Mouse (Mus musculus) midbrain, embryonic 15.5 days (tissue): ENCODE measurements around the gene Ago3. TPM values are rescaled to one million over a fixed set of nuclear protein-coding genes. Genes with fewer than 3 reads are reported as not detected.

Experiments used
- ATAC-seq: fragments of 200-750 bp; cut with Nextera tagmentation; replicated peaks from 2 replicates; pipeline ENCODE4 v1.8.0; 2017; ENCODE audit warnings: moderate TSS enrichment
- H3K27ac ChIP-seq: fragments of 300-500 bp; sonication (generic); 2 replicates; pipeline ENCODE4 v1.5.1; 2015; ENCODE audit warnings: mild to moderate bottlenecking, inconsistent platforms
- H3K27me3 ChIP-seq: fragments of 300-500 bp; sonication (generic); replicated peaks from 2 replicates; pipeline ENCODE4 v1.6.1; 2015; ENCODE audit warnings: inconsistent platforms
- H3K36me3 ChIP-seq: fragments of 300-500 bp; sonication (generic); replicated peaks from 2 replicates; pipeline ENCODE4 v1.6.1; 2015; ENCODE audit warnings: inconsistent platforms
- H3K4me1 ChIP-seq: fragments of 300-500 bp; sonication (generic); 2 replicates; pipeline ENCODE4 v1.6.1; 2015; ENCODE audit warnings: inconsistent platforms
- H3K4me2 ChIP-seq: fragments of 300-500 bp; sonication (generic); 2 replicates; pipeline ENCODE4 v1.6.1; 2015; ENCODE audit warnings: inconsistent platforms, mild to moderate bottlenecking, moderate library complexity
- H3K4me3 ChIP-seq: fragments of 300-500 bp; sonication (generic); 2 replicates; pipeline ENCODE4 v1.5.1; 2015; ENCODE audit warnings: mild to moderate bottlenecking, inconsistent platforms
- H3K9ac ChIP-seq: fragments of 300-500 bp; sonication (generic); 2 replicates; pipeline ENCODE4 v1.6.1; 2015; ENCODE audit warnings: mild to moderate bottlenecking, inconsistent platforms
- H3K9me3 ChIP-seq: fragments of 300-500 bp; sonication (generic); 2 replicates; pipeline ENCODE4 v1.6.1; 2016; ENCODE audit warnings: inconsistent platforms
- WGBS: fragments of 180-500 bp; shearing (Covaris S2); methylation state at CpG from one replicate; pipeline ENCODE4 v1.1.7; 2015; ENCODE audit warnings: mixed read lengths; 5-methylcytosine and 5-hydroxymethylcytosine counted together
- polyA plus RNA-seq: library from polyadenylated mRNA; unstranded; fragments of >200 nt; fragmentation: Nextera tagmentation; extraction: Ambion mirVana; gene quantifications from 2 replicates; pipeline ENCODE4 v1.2.1, GENCODE M21; 2015

The Ago3 gene
- polyA plus RNA-seq, 1 experiment from 2014 or later = 18.6 TPM

DNA sequence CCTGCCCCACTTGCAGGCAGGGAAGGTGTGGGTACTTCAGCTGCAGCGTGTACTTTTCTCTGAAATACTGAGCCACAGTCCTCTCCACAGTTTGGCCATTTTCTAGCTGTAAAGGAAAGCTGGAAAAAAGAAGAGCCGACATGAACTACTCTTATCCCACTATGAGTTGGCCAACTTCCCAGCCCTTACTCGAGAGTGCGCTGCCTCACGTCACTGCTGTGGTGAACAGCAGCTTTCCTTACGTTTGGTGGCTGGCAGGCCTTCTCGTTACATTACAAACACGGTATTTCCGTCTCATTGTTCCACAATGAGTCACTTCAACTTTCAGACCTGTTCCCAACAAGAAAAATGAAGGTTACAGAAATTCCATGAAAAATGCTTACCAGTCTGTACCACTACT is 57.9 kb downstream of the Ago3 start:
- H3K9ac ChIP-seq = no peak overlapping the region

GRCm38 (mm10) chr4:126360069-126360468 is 69.3 kb downstream of the Ago3 start:
- no peak overlapping the region for H3K4me3 ChIP-seq
- no peak overlapping the region for H3K27ac ChIP-seq
- no peak overlapping the region for H3K9ac ChIP-seq
- H3K9me3 ChIP-seq = no peaks in the 10 kb centered on the region
- no peaks in the 10 kb centered on the region for H3K4me1 ChIP-seq
- no peak for ATAC-seq
- whole genome bisulfite sequencing = 93% methylated on average over 1 of the region's 1 CpGs
- no peaks in the 10 kb centered on the region for H3K27me3 ChIP-seq
- H3K4me2 ChIP-seq = no peak overlapping the region
- H3K36me3 ChIP-seq = peaks cover 23% of the 10 kb centered on the region

More for the DNA sequence above, 57.9 kb downstream of the Ago3 start:
- Histone ChIP-seq H3K27me3 (no peaks in the 10 kb centered on the region), H3K4me3 (no peak overlapping the region), H3K36me3 (peaks cover 8% of the 10 kb centered on the region), H3K4me2 (no peak overlapping the region), H3K27ac (no peak overlapping the region), H3K4me1 (no peaks in the 10 kb centered on the region), H3K9me3 (no peaks in the 10 kb centered on the region)
- ATAC-seq = no peak
- 85% methylated on average over 9 of the region's 9 CpGs for WGBS

GRCm38 (mm10) chr4:126343451-126343850 is 85.9 kb downstream of the Ago3 start:
- H3K27ac ChIP-seq = no peak overlapping the region
- H3K4me2 ChIP-seq = no peak overlapping the region
- H3K27me3 ChIP-seq = no peaks in the 10 kb centered on the region
- 81% methylated on average over 4 of the region's 4 CpGs for WGBS
- no peaks in the 10 kb centered on the region for H3K4me1 ChIP-seq
- no peak overlapping the region for H3K9ac ChIP-seq
- no peak overlapping the region for H3K4me3 ChIP-seq
- peaks cover 10% of the 10 kb centered on the region for H3K36me3 ChIP-seq
- no peaks in the 10 kb centered on the region for H3K9me3 ChIP-seq
- ATAC-seq = no peak

DNA sequence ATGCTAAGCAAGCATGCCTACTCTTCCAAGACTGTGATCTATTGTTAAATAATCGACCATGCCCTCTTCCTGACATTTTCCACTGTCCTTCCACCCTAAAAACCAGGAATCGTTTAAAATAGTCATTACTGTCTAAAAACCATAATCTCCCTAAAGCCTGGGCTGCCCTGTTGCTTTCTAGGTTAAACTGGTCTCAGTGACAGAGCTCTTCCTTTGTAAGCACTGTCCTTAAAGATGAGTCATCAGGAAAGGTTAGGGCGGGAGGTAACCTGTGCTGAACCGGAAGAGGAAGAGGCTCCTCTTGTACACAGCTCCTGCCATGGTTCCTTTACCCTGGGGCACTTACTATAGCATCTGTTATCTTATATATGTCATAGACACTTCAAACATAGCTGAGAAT is 89.9 kb downstream of the Ago3 start:
- no peak overlapping the region for H3K4me3 ChIP-seq
- no peak overlapping the region for H3K4me2 ChIP-seq
- no peaks in the 10 kb centered on the region for H3K36me3 ChIP-seq
- ATAC-seq = no peak
- H3K27ac ChIP-seq = no peak overlapping the region
- H3K27me3 ChIP-seq = no peaks in the 10 kb centered on the region
- 49% methylated on average over 4 of the region's 4 CpGs for WGBS
- H3K9ac ChIP-seq = no peak overlapping the region
- H3K4me1 ChIP-seq = no peaks in the 10 kb centered on the region
- H3K9me3 ChIP-seq = no peaks in the 10 kb centered on the region

- H3K4me1 ChIP-seq = no peaks in the 10 kb centered on the region
- H3K36me3 ChIP-seq = 0 out of 2 replicates have a peak, but pooled peaks cover 2% of the 10 kb centered on the region
- no peak overlapping the region for H3K4me3 ChIP-seq
- no peaks in the 10 kb centered on the region for H3K9me3 ChIP-seq
- H3K27me3 ChIP-seq = no peaks in the 10 kb centered on the region
- no peak overlapping the region for H3K4me2 ChIP-seq
- no peak overlapping the region for H3K9ac ChIP-seq
- ATAC-seq = no peak
- no peak overlapping the region for H3K27ac ChIP-seq
- WGBS = 58% methylated on average over 3 of the region's 3 CpGs
Measured at GRCm38 (mm10) chr4:126332358-126332757, 97.0 kb downstream of the Ago3 start.

DNA sequence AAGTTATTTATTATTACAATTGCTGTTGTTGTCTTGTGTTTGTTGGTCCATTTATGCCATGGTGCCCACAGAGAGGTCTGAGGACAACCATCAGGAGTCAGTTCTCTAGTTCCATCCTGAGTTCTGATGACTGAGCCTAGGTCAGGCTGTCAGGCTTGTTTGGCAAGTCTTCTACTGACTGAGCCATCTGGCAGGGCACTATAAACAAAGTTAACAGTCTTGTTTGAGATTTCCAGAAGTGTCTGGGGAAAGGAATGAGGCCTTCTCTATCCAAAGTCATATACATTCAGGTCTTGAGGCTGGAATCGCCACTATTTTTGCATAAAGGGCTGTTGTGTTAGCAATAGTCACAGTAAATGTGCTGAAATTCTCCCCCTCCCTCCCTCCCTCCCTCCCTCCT is 97.6 kb downstream of the Ago3 start:
- no peak for ATAC-seq
- Histone ChIP-seq H3K4me1 (no peaks in the 10 kb centered on the region), H3K9ac (no peak overlapping the region), H3K36me3 (0 out of 2 replicates have a peak, but pooled peaks cover 2% of the 10 kb centered on the region), H3K9me3 (no peaks in the 10 kb centered on the region), H3K27me3 (no peaks in the 10 kb centered on the region), H3K4me3 (no peak overlapping the region), H3K4me2 (no peak overlapping the region), H3K27ac (no peak overlapping the region)
- 86% methylated on average over 1 of the region's 1 CpGs for WGBS

GRCm38 (mm10) chr4:126330295-126330694 is 99.1 kb downstream of the Ago3 start:
- WGBS = 92% methylated on average over 4 of the region's 4 CpGs
- ATAC-seq = no peak
- H3K36me3 ChIP-seq = 0 out of 2 replicates have a peak, but pooled peaks cover 2% of the 10 kb centered on the region

GRCm38 (mm10) chr4:126326036-126326435 is 103.3 kb downstream of the Ago3 start:
- H3K27me3 ChIP-seq = peaks cover 11% of the 10 kb centered on the region; the same call in 1 of the 2 replicates
- ATAC-seq = no peak

More at GRCm38 (mm10) chr4:126330295-126330694, 99.1 kb downstream of the Ago3 start:
- Histone ChIP-seq H3K27me3 (0 out of 2 replicates have a peak, but pooled peaks cover under 1% of the 10 kb centered on the region), H3K4me2 (no peak overlapping the region), H3K9me3 (no peaks in the 10 kb centered on the region), H3K4me1 (peaks cover 3% of the 10 kb centered on the region), H3K27ac (no peak overlapping the region), H3K4me3 (no peak overlapping the region), H3K9ac (no peak overlapping the region)

DNA sequence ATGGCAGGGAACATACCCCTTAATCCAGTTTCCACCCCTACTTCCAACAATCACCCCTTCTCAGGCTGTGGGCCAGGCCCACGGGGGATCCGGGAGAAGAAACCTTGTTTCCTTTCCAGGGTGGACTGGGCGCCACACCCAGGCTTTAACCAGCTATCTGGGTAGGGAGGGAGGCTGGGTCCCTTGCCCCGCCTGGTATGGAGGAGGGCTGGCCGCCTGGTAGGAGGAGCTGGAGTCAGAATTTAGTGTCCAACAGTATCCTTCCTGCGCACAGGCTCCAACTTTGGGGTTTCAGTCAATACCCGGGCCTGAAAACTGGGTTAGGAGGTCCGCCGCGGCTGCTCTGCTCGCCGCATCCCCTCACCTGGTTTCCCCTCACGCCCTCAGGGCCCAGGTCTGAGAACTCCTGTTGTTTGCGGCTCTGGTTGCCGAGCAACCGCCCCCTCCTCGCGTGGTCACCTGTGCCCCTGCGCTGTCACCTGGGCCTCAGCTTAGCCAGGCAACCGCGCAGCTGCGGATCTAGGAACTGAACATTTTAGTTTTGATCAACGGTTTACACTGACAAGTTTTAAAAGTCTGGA is 104.0 kb downstream of the Ago3 start, which contains the start of gene Tekt2:
TSS of gene Tekt2 (minus strand) at position 408 of the 581 bp plus-strand sequence.
- Histone ChIP-seq H3K4me2 (peak within 1 kb of the TSS; percentile 10), H3K9me3 (no peaks in the 10 kb centered on the region), H3K36me3 (no peaks in the 10 kb centered on the region), H3K27ac (no peak within 1 kb of the TSS), H3K4me1 (peaks cover 21% of the 10 kb centered on the region), H3K4me3 (no peak within 1 kb of the TSS), H3K9ac (no peak within 1 kb of the TSS), H3K27me3 (peaks cover 11% of the 10 kb centered on the region; the same call in 1 of the 2 replicates)
- 12% methylated on average over 23 of the region's 23 CpGs for WGBS
- ATAC-seq = no peak

More at GRCm38 (mm10) chr4:126326036-126326435, 103.3 kb downstream of the Ago3 start:
- Histone ChIP-seq H3K4me2 (no peak overlapping the region), H3K36me3 (no peaks in the 10 kb centered on the region), H3K4me3 (no peak overlapping the region), H3K9me3 (no peaks in the 10 kb centered on the region), H3K27ac (no peak overlapping the region), H3K9ac (no peak overlapping the region), H3K4me1 (peaks cover 14% of the 10 kb centered on the region)
- 26% methylated on average over 6 of the region's 6 CpGs for WGBS

GRCm38 (mm10) chr4:126324861-126325260 is 104.5 kb downstream of the Ago3 start:
- H3K27me3 ChIP-seq = peaks cover 11% of the 10 kb centered on the region; the same call in 1 of the 2 replicates
- no peak overlapping the region for H3K4me3 ChIP-seq
- ATAC-seq = no peak
- peak overlapping the region; percentile 10 for H3K4me2 ChIP-seq
- peaks cover 26% of the 10 kb centered on the region for H3K4me1 ChIP-seq
- 16% methylated on average over 13 of the region's 13 CpGs for WGBS
- no peaks in the 10 kb centered on the region for H3K36me3 ChIP-seq
- H3K9ac ChIP-seq = no peak overlapping the region
- H3K27ac ChIP-seq = no peak overlapping the region
- no peaks in the 10 kb centered on the region for H3K9me3 ChIP-seq

DNA sequence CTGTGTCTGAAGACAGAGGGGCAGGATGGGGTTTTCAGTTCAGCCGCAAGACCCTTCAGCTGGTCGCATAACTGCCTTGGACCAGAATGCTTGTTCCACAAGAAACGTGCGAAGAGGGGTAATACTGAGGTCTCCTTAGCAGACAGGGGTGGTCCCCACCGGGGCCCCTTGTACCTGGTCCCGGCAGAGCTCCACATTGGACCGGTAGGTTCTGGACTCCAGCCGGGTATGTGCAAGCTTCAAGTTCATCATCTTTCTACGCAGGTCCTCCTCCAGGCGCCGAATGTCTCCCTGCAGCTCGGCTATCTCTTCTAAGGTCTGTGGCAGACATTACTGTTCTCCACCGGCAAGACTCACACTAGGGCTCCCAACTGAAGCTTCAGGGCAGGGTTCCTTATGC is 106.7 kb downstream of the Ago3 start:
- Histone ChIP-seq H3K36me3 (peaks cover 7% of the 10 kb centered on the region), H3K27ac (no peak overlapping the region), H3K9me3 (no peaks in the 10 kb centered on the region), H3K9ac (no peak overlapping the region), H3K27me3 (peaks cover 11% of the 10 kb centered on the region; the same call in 1 of the 2 replicates), H3K4me1 (peaks cover 30% of the 10 kb centered on the region), H3K4me3 (no peak overlapping the region), H3K4me2 (no peak overlapping the region)
- WGBS = 95% methylated on average over 13 of the region's 13 CpGs
- no peak for ATAC-seq

- 0 out of 2 replicates have a peak overlapping the region, but pooled peaks have one; percentile 21 for H3K27ac ChIP-seq
Measured at GRCm38 (mm10) chr4:126321854-126322511, 107.4 kb downstream of the Ago3 start.

More at GRCm38 (mm10) chr4:126321854-126322511, 107.4 kb downstream of the Ago3 start:
- H3K36me3 ChIP-seq = peaks cover 14% of the 10 kb centered on the region
- ATAC-seq = peak; percentile 41
- H3K27me3 ChIP-seq = peaks cover 11% of the 10 kb centered on the region; the same call in 1 of the 2 replicates
- WGBS = 56% methylated on average over 28 of the region's 28 CpGs
- peak overlapping the region; percentile 85 for H3K4me2 ChIP-seq
- peak overlapping the region; percentile 67 for H3K4me3 ChIP-seq
- peak overlapping the region; percentile 21; the same call in 1 of the 2 replicates for H3K9ac ChIP-seq
- H3K4me1 ChIP-seq = peaks cover 30% of the 10 kb centered on the region
- no peaks in the 10 kb centered on the region for H3K9me3 ChIP-seq
